Mouse (Mus musculus) cerebellum, adult 2 months (tissue): ENCODE data around the gene Lats1.

Experiments used
- CTCF ChIP-seq: fragments of 200-500 bp; IDR thresholded peaks from 2 replicates; pipeline ENCODE4 v1.5.1; 2011; ENCODE audit warnings: low read depth, mild to moderate bottlenecking, control low read depth, low read length, moderate library complexity, borderline replicate concordance; ENCODE audit not compliant: insufficient read depth
- POLR2A ChIP-seq: fragments of 200-500 bp; IDR thresholded peaks from 2 replicates; pipeline ENCODE4 v1.6.1; 2011; ENCODE audit warnings: low read length, control low read depth, borderline replicate concordance; ENCODE audit not compliant: insufficient read depth

DNA sequence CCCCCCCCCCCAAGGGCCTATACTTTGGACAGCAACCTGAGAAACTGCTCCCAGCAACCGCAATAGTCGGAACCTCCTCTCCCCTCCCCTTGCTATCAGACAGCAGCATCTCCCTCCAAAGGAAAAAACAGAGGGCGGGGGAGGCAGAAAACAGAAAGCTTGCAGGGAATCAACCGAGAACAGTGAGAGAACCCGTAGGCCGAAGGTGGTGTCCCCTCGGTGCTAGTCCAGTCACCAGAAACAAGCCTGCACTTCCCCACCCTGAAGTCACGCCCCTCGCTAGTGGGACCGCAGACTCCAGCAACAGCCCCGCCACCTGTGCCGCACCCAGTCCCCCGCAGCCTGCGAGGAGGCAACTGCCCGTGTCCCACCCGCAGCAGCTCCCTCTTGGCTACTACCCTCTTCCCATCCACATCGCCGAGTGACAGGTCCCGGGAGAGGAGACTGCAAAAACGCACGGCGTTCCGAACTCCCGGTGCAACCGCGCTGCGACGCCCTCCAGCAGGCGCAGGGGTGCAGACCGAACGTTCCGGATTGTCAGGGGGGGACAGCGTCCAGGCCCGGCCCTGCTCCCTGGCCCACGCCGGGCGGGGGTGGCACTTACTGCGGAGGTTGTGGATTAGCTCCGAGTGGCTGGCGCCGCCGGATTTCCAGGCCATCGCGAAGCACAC, 18.4 kb upstream of the Lats1 start:
- no peak for TF ChIP-seq POLR2A
- TF ChIP-seq CTCF: no peak
